Mouse (Mus musculus) embryonic facial prominence, embryonic 15.5 days (tissue): ENCODE results near the gene Tacc2. TPM values are rescaled to one million over a fixed set of nuclear protein-coding genes. Genes with fewer than 3 reads are reported as not detected.
"Not testable (repeated sequence)": the region's sequence is repeated elsewhere in the genome, so short reads cannot be mapped to it uniquely, and the experiment has no call there.

Experiments used
- ATAC-seq: fragments of 200-750 bp; cut with Nextera tagmentation; 2 replicates; pipeline ENCODE4 v1.8.0; 2017; ENCODE audit warnings: low read depth, moderate TSS enrichment; ENCODE audit not compliant: insufficient number of reproducible peaks, low FRiP score, low TSS enrichment
- H3K27ac ChIP-seq: fragments of 300-500 bp; sonication (generic); replicated peaks from 2 replicates; pipeline ENCODE4 v1.5.1; 2015; ENCODE audit warnings: mild to moderate bottlenecking, inconsistent platforms
- H3K27me3 ChIP-seq: fragments of 300-500 bp; sonication (generic); 2 replicates; pipeline ENCODE4 v1.6.1; 2015; ENCODE audit warnings: inconsistent platforms
- H3K36me3 ChIP-seq: fragments of 300-500 bp; sonication (generic); 2 replicates; pipeline ENCODE4 v1.6.1; 2015; ENCODE audit warnings: mild to moderate bottlenecking, inconsistent platforms
- H3K4me1 ChIP-seq: fragments of 300-500 bp; sonication (generic); 2 replicates; pipeline ENCODE4 v1.6.1; 2015; ENCODE audit warnings: inconsistent platforms
- H3K4me2 ChIP-seq: fragments of 300-500 bp; sonication (generic); replicated peaks from 2 replicates; pipeline ENCODE4 v1.6.1; 2015; ENCODE audit warnings: mild to moderate bottlenecking, inconsistent platforms
- H3K4me3 ChIP-seq: fragments of 300-500 bp; sonication (generic); replicated peaks from 2 replicates; pipeline ENCODE4 v1.5.1; 2015; ENCODE audit warnings: mild to moderate bottlenecking, inconsistent platforms
- H3K9ac ChIP-seq: fragments of 300-500 bp; sonication (generic); 2 replicates; pipeline ENCODE4 v1.6.1; 2015; ENCODE audit warnings: inconsistent platforms
- H3K9me3 ChIP-seq: fragments of 300-500 bp; sonication (generic); replicated peaks from 2 replicates; pipeline ENCODE4 v1.6.1; 2016; ENCODE audit warnings: inconsistent platforms
- WGBS: fragments of 180-500 bp; shearing (Covaris S2); methylation state at CpG from one replicate; pipeline ENCODE4 v1.1.7; 2015; 5-methylcytosine and 5-hydroxymethylcytosine counted together
- polyA plus RNA-seq: library from polyadenylated mRNA; unstranded; fragments of >200 nt; fragmentation: Nextera tagmentation; extraction: Ambion mirVana; gene quantifications from 2 replicates; pipeline ENCODE4 v1.2.1, GENCODE M21; 2015

The Tacc2 gene
- polyA plus RNA-seq = 39.7 and 46.0 TPM in 2 replicates

DNA sequence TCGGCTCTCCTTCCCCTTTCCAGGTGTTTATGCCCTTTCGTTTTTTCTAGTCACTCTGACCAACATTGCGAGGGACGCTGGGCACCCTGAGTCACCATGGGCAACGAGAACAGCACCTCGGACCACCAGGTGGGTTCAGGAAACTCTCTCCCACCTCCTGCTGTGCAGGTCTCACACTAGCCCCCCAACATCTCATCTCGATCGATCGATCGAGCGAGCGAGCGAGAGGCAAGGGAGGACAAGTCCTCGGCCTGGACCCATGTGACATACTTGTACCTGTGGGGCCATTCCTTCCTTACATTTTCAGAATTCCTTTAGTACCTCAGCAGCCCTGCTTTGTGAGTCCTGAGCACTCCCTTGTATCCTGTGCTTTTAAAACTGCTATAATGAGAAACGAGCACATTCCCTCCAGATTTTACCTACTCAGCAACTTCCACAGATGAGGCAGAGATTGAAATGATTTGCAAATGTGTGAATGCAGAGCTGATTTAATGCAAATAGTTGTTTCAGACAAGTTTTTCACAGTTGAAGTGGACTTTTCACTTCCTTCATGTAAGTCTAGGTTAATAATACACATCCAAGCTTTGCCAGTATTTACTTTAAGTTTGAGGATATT lies at the start of gene Tacc2:
Gene Tacc2, plus strand, starts transcription at position 51 of the 616 bp plus-strand sequence.
- Histone ChIP-seq H3K9ac (no peak within 1 kb of the TSS), H3K4me3 (peak within 1 kb of the TSS; percentile 25), H3K4me1 (peaks cover 25% of the 10 kb centered on the region), H3K9me3 (no peaks in the 10 kb centered on the region), H3K27ac (peak within 1 kb of the TSS; percentile 85), H3K27me3 (no peaks in the 10 kb centered on the region), H3K36me3 (no peaks in the 10 kb centered on the region), H3K4me2 (peak within 1 kb of the TSS; percentile 45)
- 38% methylated on average over 15 of the region's 15 CpGs for WGBS
- ATAC-seq = no peak

DNA sequence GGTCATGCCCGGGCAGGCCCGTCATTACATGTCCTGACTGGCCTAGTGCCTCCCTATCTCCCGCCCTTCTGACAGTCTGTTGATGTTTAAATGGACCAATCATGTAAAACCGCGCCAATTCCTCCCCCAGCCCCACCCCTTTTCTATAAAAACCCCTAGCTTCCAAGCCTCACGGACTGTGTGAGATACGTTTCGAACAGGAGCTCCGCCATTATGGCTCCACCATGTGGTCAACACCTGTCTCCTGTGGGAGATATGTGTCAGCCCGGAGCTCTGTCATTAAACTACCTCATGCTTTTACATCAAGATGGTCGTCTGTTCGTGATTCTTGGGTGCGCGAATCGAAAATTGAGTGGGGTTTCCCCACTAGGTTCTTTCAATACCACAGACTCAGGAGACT lies 46.1 kb upstream of the Tacc2 start:
- not testable (repeated sequence) for H3K27me3 ChIP-seq, H3K9ac ChIP-seq, H3K4me1 ChIP-seq, ATAC-seq, H3K4me3 ChIP-seq, H3K9me3 ChIP-seq, H3K4me2 ChIP-seq, H3K27ac ChIP-seq
- peaks cover 27% of the 10 kb centered on the region for H3K36me3 ChIP-seq
- WGBS = 90% methylated on average over 15 of the region's 15 CpGs

DNA sequence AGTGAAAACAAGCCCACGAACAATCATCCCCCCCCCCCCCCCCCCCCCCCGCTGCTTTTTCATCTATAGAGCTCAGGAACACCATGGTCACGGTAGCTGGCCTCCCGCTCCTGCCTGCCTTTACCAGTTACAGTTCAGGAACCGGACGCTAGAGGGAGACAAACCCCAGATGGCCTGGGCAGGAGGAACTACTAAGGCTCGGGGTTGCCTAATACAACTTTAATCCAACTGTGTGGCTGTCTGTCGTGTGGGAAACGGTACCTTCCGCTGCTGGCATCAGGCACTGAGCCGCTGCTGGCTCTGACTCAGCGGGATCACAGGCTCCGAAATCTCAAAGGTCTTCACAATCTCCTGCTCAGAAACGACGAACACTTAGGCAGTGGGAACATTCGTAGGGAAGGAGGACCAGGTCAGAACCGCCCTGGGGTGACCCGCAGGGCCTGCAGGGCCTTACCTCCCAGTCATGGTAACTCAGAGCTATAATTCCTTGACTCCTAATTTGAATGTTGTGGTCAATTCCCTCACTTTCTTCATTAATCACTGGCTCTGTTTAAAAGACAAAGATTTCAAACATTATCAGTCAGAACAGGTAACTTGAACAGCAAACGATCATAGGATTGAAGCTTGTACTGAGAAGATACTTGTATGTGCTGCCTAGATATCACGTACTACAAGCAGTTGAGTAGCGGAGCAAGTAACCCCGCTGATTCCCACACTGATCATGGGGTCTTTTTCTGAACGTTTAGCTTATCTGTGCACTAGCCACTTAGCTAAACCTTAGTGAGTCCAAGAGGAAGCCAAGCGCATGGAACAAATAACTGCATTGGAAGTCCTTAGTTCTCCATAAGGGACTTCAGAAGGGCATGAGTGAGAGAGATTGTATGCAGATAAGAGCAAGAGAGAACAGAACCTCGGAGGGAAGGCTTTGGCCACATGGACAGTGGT lies 43.6 kb upstream of the Tacc2 start:
- H3K27ac ChIP-seq = no peak overlapping the region
- H3K9ac ChIP-seq = no peak overlapping the region
- no peaks in the 10 kb centered on the region for H3K9me3 ChIP-seq
- H3K4me2 ChIP-seq = no peak overlapping the region
- no peak for ATAC-seq
- WGBS = 48% methylated on average over 23 of the region's 25 CpGs
- H3K27me3 ChIP-seq = no peaks in the 10 kb centered on the region
- no peak overlapping the region for H3K4me3 ChIP-seq
- peaks cover 49% of the 10 kb centered on the region for H3K36me3 ChIP-seq
- H3K4me1 ChIP-seq = no peaks in the 10 kb centered on the region

DNA sequence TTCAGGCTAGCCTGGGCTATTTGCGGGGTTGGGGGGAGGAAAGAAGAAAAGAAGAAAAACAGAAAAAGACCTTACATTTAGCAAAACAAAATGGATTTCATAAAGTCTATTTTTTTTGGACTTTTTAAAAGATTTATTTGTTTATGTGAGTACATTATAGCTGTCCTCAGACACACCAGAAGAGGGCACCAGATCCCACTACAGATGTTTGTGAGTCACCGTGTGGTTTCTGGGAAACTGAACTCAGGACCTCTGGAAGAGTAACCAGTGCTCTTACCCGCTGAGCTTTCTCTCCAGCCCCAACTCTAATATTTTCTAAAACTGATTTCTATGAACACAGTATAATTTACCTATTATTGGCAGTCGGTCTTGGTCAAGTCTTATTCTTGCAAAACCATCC lies 42.1 kb upstream of the Tacc2 start:
- H3K4me1 ChIP-seq = no peaks in the 10 kb centered on the region

DNA sequence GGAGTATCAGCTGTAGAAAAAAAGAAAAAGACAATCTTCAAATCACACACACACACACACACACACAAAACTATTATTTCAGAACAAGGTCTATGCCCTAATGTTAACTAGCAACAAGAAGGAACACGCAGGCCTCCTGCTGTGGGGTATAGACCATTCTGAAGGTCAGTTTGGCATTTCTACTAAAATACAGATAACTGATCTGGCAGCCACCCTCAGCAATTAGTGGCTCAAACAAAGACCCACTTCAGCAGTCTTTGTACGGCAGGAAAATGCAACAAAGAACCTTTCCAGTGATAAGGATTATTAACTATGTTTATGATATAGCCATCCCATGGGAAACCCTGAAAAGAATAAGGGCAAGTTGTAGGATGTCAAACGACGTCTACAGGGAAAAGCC lies 40.2 kb upstream of the Tacc2 start:
- ATAC-seq = no peak

More for the DNA sequence above, 42.1 kb upstream of the Tacc2 start:
- H3K4me3 ChIP-seq = no peak overlapping the region
- H3K9me3 ChIP-seq = no peaks in the 10 kb centered on the region
- no peak overlapping the region for H3K4me2 ChIP-seq
- ATAC-seq = no peak
- H3K27me3 ChIP-seq = no peaks in the 10 kb centered on the region
- WGBS = 79% methylated on average over 4 of the region's 4 CpGs
- peaks cover 64% of the 10 kb centered on the region for H3K36me3 ChIP-seq
- no peak overlapping the region for H3K9ac ChIP-seq
- H3K27ac ChIP-seq = no peak overlapping the region

DNA sequence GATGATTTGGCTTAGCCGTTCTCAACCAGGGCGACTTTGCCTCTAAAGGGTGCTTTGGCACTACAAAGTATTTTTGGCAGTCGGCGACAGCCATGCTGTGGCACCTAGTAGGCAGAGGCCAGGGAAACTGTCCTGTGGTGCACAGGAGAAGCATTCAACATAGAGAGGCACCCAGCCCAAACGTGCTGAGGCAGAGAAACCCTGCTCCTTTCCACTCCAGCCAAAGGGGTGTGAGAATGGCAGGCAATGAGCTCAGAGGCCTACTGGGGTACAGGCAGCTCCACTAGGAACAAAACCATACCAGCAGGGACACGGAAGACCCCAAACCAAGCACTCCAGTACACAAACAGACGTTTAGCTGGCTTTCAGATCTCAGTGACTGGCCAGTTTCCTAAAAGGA lies 37.1 kb upstream of the Tacc2 start:
- no peak overlapping the region for H3K27ac ChIP-seq
- H3K9ac ChIP-seq = no peak overlapping the region
- ATAC-seq = no peak
- H3K36me3 ChIP-seq = peaks cover 93% of the 10 kb centered on the region
- 0 out of 2 replicates have a peak, but pooled peaks cover 6% of the 10 kb centered on the region for H3K4me1 ChIP-seq
- no peak overlapping the region for H3K4me2 ChIP-seq
- H3K27me3 ChIP-seq = no peaks in the 10 kb centered on the region
- H3K4me3 ChIP-seq = no peak overlapping the region
- H3K9me3 ChIP-seq = no peaks in the 10 kb centered on the region
- 91% methylated on average over 7 of the region's 7 CpGs for WGBS

More for the DNA sequence above, 40.2 kb upstream of the Tacc2 start:
- Histone ChIP-seq H3K4me2 (no peak overlapping the region), H3K4me3 (no peak overlapping the region), H3K9ac (no peak overlapping the region), H3K9me3 (no peaks in the 10 kb centered on the region), H3K36me3 (peaks cover 70% of the 10 kb centered on the region), H3K4me1 (no peaks in the 10 kb centered on the region), H3K27me3 (no peaks in the 10 kb centered on the region), H3K27ac (no peak overlapping the region)
- 87% methylated on average over 4 of the region's 4 CpGs for WGBS

DNA sequence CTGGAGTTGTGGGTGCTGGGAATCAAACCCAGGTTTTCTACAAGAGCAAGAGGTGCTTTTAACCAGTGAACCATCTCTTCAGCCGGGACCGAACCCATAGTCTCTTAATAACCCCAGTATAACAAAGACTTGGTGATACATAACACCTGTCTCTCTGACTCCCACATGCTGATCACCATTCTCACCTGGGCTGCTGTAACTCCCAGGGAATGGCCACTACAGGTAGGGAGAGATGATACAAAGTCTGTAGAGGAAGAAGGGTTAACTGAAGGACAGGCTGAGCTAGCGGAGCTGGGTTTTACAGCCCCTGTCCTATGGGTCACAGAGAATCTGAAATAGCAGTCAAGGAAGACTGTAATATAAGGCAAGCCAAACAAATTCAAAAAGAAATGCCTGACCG lies 34.1 kb upstream of the Tacc2 start:
- no peak overlapping the region for H3K4me2 ChIP-seq
- no peak for ATAC-seq
- no peaks in the 10 kb centered on the region for H3K9me3 ChIP-seq
- H3K36me3 ChIP-seq = peaks cover 66% of the 10 kb centered on the region
- H3K4me1 ChIP-seq = peaks cover 21% of the 10 kb centered on the region
- H3K9ac ChIP-seq = no peak overlapping the region
- H3K27ac ChIP-seq = no peak overlapping the region
- H3K4me3 ChIP-seq = no peak overlapping the region
- H3K27me3 ChIP-seq = no peaks in the 10 kb centered on the region
- WGBS = 92% methylated on average over 4 of the region's 4 CpGs

DNA sequence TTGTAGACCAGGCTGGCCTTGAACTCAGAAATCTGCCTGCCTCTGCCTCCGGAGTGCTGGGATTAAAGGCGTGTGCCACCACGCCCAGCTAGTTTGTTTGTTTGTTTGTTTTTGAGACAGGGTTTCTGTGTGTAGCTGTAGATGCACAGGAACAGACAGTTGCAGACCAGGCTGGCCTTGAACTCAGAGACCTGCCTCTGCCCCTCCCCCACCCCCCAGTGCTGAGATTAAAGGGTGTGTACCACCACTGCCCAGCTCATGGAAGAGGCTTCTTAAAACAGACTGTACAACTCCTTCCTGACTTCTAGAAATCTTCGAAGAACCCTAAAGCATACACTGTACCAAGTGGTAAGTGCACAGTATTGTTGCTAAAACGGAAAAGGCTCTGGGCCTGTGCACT lies 31.8 kb upstream of the Tacc2 start:
- Histone ChIP-seq H3K9me3 (no peaks in the 10 kb centered on the region), H3K4me3 (peak overlapping the region; percentile 98; the same call in 1 of the 2 replicates), H3K27me3 (no peaks in the 10 kb centered on the region), H3K27ac (no peak overlapping the region), H3K9ac (no peak overlapping the region), H3K36me3 (peaks cover 43% of the 10 kb centered on the region), H3K4me1 (peaks cover 21% of the 10 kb centered on the region), H3K4me2 (peak overlapping the region; percentile 78)
- ATAC-seq = no peak
- 91% methylated on average over 5 of the region's 5 CpGs for WGBS

DNA sequence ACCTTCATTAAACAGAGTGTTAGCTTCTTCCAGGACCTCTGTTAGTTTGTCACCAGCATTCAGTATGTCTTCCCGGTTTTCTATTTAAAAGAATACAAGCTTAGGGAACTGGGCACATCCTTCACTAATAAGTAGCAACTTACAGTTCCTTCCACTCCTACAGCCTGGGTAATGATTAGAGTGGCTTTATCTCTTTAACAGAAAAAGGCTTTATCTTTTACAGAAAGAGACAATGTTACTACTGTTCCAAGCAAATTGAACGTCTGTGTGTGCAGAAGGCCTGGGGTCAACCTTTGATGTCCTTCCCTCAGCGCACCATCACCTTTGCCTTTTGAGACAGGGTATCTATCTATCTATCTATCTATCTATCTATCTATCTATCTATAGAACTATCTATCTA lies 31.3 kb upstream of the Tacc2 start:
- ATAC-seq = no peak
- Histone ChIP-seq H3K4me3 (peak overlapping the region; percentile 98), H3K9ac (peak overlapping the region; percentile 98), H3K4me2 (peak overlapping the region; percentile 78), H3K36me3 (peaks cover 41% of the 10 kb centered on the region), H3K4me1 (peaks cover 21% of the 10 kb centered on the region), H3K27me3 (no peaks in the 10 kb centered on the region), H3K27ac (peak overlapping the region; percentile 99), H3K9me3 (no peaks in the 10 kb centered on the region)
- 41% methylated on average over 3 of the region's 3 CpGs for WGBS

DNA sequence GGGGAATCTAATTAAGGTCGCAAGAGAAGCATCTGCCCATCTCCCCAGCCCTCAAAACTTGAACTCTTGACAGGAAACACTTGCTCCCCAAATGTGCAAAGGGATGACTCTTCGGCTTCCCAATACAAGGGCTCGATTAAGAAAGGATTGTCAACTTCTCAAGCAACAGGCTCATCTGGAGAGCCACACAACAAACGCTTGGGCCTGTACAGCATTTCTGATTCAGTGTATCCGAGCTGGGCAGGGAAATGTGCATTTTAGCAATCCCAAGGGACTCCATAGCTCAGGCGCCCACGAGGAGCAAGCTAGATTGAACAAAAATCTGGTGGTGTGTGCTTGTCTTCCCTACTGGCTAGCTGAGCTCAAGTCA lies 30.8 kb upstream of the Tacc2 start:
- 3% methylated on average over 7 of the region's 7 CpGs for WGBS

DNA sequence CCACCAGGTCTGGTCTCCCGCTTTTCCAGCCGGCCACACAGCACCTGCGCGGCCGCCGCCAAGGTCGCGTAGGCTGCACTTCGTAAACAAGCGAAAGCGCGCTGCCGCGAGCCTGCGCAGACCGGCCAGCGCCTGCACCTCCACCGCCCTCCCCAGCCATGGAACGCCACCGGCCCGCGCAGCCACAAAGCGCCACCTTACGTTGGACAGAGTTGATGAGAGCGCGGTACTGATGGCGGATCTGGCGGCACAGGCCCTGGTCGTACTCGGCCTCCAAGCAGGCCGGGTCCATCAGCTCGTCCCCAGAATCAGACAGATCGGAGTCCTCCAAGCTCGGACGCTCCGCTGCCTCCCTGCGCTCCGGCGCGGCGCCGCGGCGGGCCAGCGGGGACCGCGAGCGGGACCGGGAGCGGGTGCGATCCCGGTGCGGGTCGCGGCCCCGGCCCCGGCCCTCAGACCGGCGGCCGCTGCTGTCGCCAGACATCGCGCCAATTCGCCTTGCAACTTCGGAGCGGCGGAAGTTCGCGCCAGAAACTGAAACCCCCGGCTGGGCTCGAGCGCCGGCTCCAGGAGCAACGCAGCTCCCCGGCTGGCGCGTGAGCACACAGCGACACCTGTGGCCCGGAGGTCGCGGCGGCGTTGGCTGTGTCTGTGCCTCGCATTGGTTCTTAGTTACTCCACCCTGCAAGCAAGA lies 30.3 kb upstream of the Tacc2 start:
- Histone ChIP-seq H3K9me3 (no peaks in the 10 kb centered on the region), H3K4me3 (peak overlapping the region; percentile 98), H3K27me3 (no peaks in the 10 kb centered on the region), H3K4me2 (peak overlapping the region; percentile 78), H3K9ac (peak overlapping the region; percentile 98), H3K27ac (peak overlapping the region; percentile 99), H3K4me1 (peaks cover 21% of the 10 kb centered on the region), H3K36me3 (peaks cover 32% of the 10 kb centered on the region)
- WGBS = under 1% methylated on average over 84 of the region's 84 CpGs
- peak; percentile 92 for ATAC-seq

More for the DNA sequence above, 30.8 kb upstream of the Tacc2 start:
- H3K4me3 ChIP-seq = peak overlapping the region; percentile 98
- peak overlapping the region; percentile 78 for H3K4me2 ChIP-seq
- H3K4me1 ChIP-seq = peaks cover 21% of the 10 kb centered on the region
- no peaks in the 10 kb centered on the region for H3K9me3 ChIP-seq
- no peaks in the 10 kb centered on the region for H3K27me3 ChIP-seq
- peak overlapping the region; percentile 98 for H3K9ac ChIP-seq
- peaks cover 37% of the 10 kb centered on the region for H3K36me3 ChIP-seq
- peak overlapping the region; percentile 99 for H3K27ac ChIP-seq
- ATAC-seq = 0 out of 2 replicates have a peak, but pooled peaks have one; percentile 4
